In genomic region chr14:105841888-105842287, GRCm38 (mm10) we compare ENCODE assay signal across 13 mouse cellular contexts.
"Had no signal": no experiment of that assay in that cellular context is flagged by ENCODE, and none has a peak within 500 bp of the region (broad histone marks: within the 10 kb centered on the region; RNA-seq: fewer than 3 reads in every experiment).

No protein-coding gene starts in this region.

- DNase-seq: kidney, adult 18-20 months; kidney, postnatal 25 days; liver, embryonic 13.5 days; liver, postnatal 0 days; right cerebral cortex, adult 18-20 months; right cerebral cortex, postnatal 25 days; thymus, postnatal 36 days had no signal

- H3K36me3 ChIP-seq: intestine, embryonic 15.5 days; limb, embryonic 15.5 days; liver, embryonic 13.5 days; midbrain, embryonic 10.5 days; midbrain, embryonic 15.5 days; neural tube, embryonic 13.5 days had no signal

- H3K27ac ChIP-seq: intestine, embryonic 15.5 days; left cerebral cortex, adult 2 months; limb, embryonic 15.5 days; liver, embryonic 13.5 days; midbrain, embryonic 10.5 days; midbrain, embryonic 15.5 days; neural tube, embryonic 13.5 days had no signal

- H3K27me3 ChIP-seq: intestine, embryonic 15.5 days; limb, embryonic 15.5 days; liver, embryonic 13.5 days; midbrain, embryonic 15.5 days; neural tube, embryonic 13.5 days had no signal

- H3K4me3 ChIP-seq: intestine, embryonic 15.5 days; left cerebral cortex, adult 2 months; limb, embryonic 15.5 days; liver, embryonic 13.5 days; midbrain, embryonic 10.5 days; midbrain, embryonic 15.5 days; neural tube, embryonic 13.5 days had no signal

- ATAC-seq: intestine, embryonic 15.5 days; liver, postnatal 0 days; midbrain, embryonic 15.5 days had no signal

- H3K4me1 ChIP-seq: intestine, embryonic 15.5 days; liver, embryonic 13.5 days; midbrain, embryonic 10.5 days; midbrain, embryonic 15.5 days; neural tube, embryonic 13.5 days had no signal

- H3K9ac ChIP-seq: intestine, embryonic 15.5 days; limb, embryonic 15.5 days; liver, embryonic 13.5 days; liver, postnatal 0 days; midbrain, embryonic 15.5 days; neural tube, embryonic 13.5 days had no signal

- H3K4me2 ChIP-seq: intestine, embryonic 15.5 days; limb, embryonic 15.5 days; liver, embryonic 13.5 days; midbrain, embryonic 15.5 days; neural tube, embryonic 13.5 days had no signal

- H3K9me3 ChIP-seq: intestine, embryonic 15.5 days; limb, embryonic 15.5 days; liver, embryonic 13.5 days; midbrain, embryonic 10.5 days; midbrain, embryonic 15.5 days; neural tube, embryonic 13.5 days had no signal
